Mouse (Mus musculus) liver, embryonic 12.5 days (tissue): Measurements from ENCODE around the gene Gm44973. TPM values are rescaled to one million over a fixed set of nuclear protein-coding genes. Genes with fewer than 3 reads are reported as not detected.
A peak's percentile ranks its signal among the peaks of the same experiment; 100 is the strongest.
"Not testable (repeated sequence)": the region's sequence is repeated elsewhere in the genome, so short reads cannot be mapped to it uniquely, and the experiment has no call there.

Experiments
- ATAC-seq: fragments of 200-750 bp; cut with Nextera tagmentation; 2 replicates; pipeline ENCODE4 v1.8.0; 2017; ENCODE audit warnings: moderate number of reproducible peaks, mild to moderate bottlenecking, moderate library complexity
- H3K27ac ChIP-seq: fragments of 300-500 bp; sonication (generic); 2 replicates; pipeline ENCODE4 v1.5.1; 2016; ENCODE audit warnings: mild to moderate bottlenecking
- H3K27me3 ChIP-seq: fragments of 300-500 bp; sonication (generic); replicated peaks from 2 replicates; pipeline ENCODE4 v1.6.1; 2016; ENCODE audit warnings: mild to moderate bottlenecking, moderate library complexity
- H3K36me3 ChIP-seq: fragments of 300-500 bp; sonication (generic); 2 replicates; pipeline ENCODE4 v1.6.1; 2016; ENCODE audit warnings: mild to moderate bottlenecking, moderate library complexity
- H3K4me1 ChIP-seq: fragments of 300-500 bp; sonication (generic); 2 replicates; pipeline ENCODE4 v1.6.1; 2016
- H3K4me2 ChIP-seq: fragments of 300-500 bp; sonication (generic); 2 replicates; pipeline ENCODE4 v1.6.1; 2016; ENCODE audit warnings: mild to moderate bottlenecking, moderate library complexity
- H3K4me3 ChIP-seq: fragments of 300-500 bp; sonication (generic); 2 replicates; pipeline ENCODE4 v1.5.1; 2016; ENCODE audit warnings: mild to moderate bottlenecking, moderate library complexity
- H3K9ac ChIP-seq: fragments of 300-500 bp; sonication (generic); 2 replicates; pipeline ENCODE4 v1.6.1; 2016; ENCODE audit warnings: mild to moderate bottlenecking, moderate library complexity
- H3K9me3 ChIP-seq: fragments of 300-500 bp; sonication (generic); replicated peaks from 2 replicates; pipeline ENCODE4 v1.6.1; 2016; ENCODE audit warnings: mild to moderate bottlenecking, moderate library complexity
- WGBS: fragments of 180-500 bp; shearing (Covaris S2); methylation state at CpG from one replicate; pipeline ENCODE4 v1.1.7; 2016; ENCODE audit not compliant: insufficient replicate concordance; 5-methylcytosine and 5-hydroxymethylcytosine counted together
- polyA plus RNA-seq: library from polyadenylated mRNA; unstranded; fragments of >200 nt; fragmentation: Nextera tagmentation; extraction: Ambion mirVana; gene quantifications from 2 replicates; pipeline ENCODE4 v1.2.1, GENCODE M21; 2016

Gene Gm44973
- polyA plus RNA-seq, 1 experiment from 2014 or later = 1.0 TPM

GRCm38 (mm10) chr7:5076931-5077330 lies 61.6 kb downstream of the Gm44973 start:
- ATAC-seq = peak; percentile 41
- Histone ChIP-seq H3K27ac (peak overlapping the region; percentile 90), H3K4me3 (no peak overlapping the region), H3K9ac (peak overlapping the region; percentile 52; the same call in 1 of the 2 replicates), H3K36me3 (peaks cover 77% of the 10 kb centered on the region), H3K27me3 (no peaks in the 10 kb centered on the region), H3K4me2 (peak overlapping the region; percentile 40), H3K9me3 (no peaks in the 10 kb centered on the region), H3K4me1 (peaks cover 80% of the 10 kb centered on the region)
- 48% methylated on average over 2 of the region's 2 CpGs for WGBS

DNA sequence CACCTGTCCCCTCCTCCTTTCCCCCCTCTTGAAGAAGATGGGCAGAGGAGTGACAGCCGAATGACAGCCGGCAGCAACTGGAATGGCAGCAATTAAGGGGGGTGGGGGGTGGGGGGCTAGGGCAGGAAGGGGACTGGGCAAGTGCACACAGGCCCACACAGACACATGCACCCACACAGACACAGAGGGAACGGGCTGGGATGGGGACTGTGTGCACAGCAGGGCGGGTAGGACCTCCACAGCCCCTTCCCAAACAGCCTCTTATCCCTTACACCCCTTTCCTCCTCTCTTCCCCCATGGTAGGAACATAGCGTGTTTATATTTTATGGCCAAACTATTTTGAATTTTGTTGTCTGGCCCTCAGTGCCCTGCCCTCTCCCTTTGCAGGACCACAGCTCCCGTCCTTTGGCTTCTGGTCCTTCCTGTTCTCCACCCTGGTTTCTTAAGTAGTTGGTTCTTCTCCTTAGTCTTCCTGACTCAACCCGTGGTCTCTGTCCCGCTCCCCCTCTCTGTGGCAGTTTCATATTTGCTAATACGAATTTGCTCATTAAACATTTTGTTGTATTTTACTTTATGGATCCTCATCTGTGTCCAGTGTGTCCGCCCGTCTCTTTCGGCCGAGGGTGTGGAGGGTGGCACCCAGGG lies 64.2 kb downstream of the Gm44973 start:
- 42% methylated on average over 9 of the region's 13 CpGs for WGBS
- Histone ChIP-seq H3K4me2 (peak overlapping the region; percentile 87), H3K36me3 (peaks cover 76% of the 10 kb centered on the region), H3K4me1 (peaks cover 80% of the 10 kb centered on the region), H3K27ac (peak overlapping the region; percentile 97), H3K4me3 (peak overlapping the region; percentile 99), H3K9ac (peak overlapping the region; percentile 61; the same call in 1 of the 2 replicates)
- H3K27me3 ChIP-seq, H3K9me3 ChIP-seq, ATAC-seq: not testable (repeated sequence)

- no peaks in the 10 kb centered on the region for H3K9me3 ChIP-seq
- peak within 1 kb of the TSS; percentile 98 for H3K9ac ChIP-seq
- H3K36me3 ChIP-seq = peaks cover 76% of the 10 kb centered on the region
- ATAC-seq = peak; percentile 88
- under 1% methylated on average over 80 of the region's 81 CpGs for WGBS
- no peaks in the 10 kb centered on the region for H3K27me3 ChIP-seq
- peak within 1 kb of the TSS; percentile 97 for H3K27ac ChIP-seq
- H3K4me3 ChIP-seq = peak within 1 kb of the TSS; percentile 99
- H3K4me1 ChIP-seq = peaks cover 80% of the 10 kb centered on the region
- peak within 1 kb of the TSS; percentile 87 for H3K4me2 ChIP-seq
Observed at GRCm38 (mm10) chr7:5080010-5080751, 64.9 kb downstream of the Gm44973 start, which contains the start of gene Epn1. Gene Epn1, plus strand, starts transcription at chr7:5080235.

- peak overlapping the region; percentile 87 for H3K4me2 ChIP-seq
- no peak for ATAC-seq
- H3K9me3 ChIP-seq = no peaks in the 10 kb centered on the region
- WGBS = 10% methylated on average over 6 of the region's 6 CpGs
- H3K27ac ChIP-seq = peak overlapping the region; percentile 97
- peaks cover 76% of the 10 kb centered on the region for H3K36me3 ChIP-seq
- peak overlapping the region; percentile 99 for H3K4me3 ChIP-seq
- no peaks in the 10 kb centered on the region for H3K27me3 ChIP-seq
- H3K9ac ChIP-seq = peak overlapping the region; percentile 98
- H3K4me1 ChIP-seq = peaks cover 80% of the 10 kb centered on the region
Observed at GRCm38 (mm10) chr7:5080815-5081214, 65.5 kb downstream of the Gm44973 start.

GRCm38 (mm10) chr7:5081241-5081640 lies 65.9 kb downstream of the Gm44973 start:
- peak overlapping the region; percentile 99 for H3K4me3 ChIP-seq
- H3K9ac ChIP-seq = peak overlapping the region; percentile 98
- peaks cover 77% of the 10 kb centered on the region for H3K36me3 ChIP-seq
- no peaks in the 10 kb centered on the region for H3K27me3 ChIP-seq
- peaks cover 80% of the 10 kb centered on the region for H3K4me1 ChIP-seq
- WGBS = 15% methylated on average over 6 of the region's 6 CpGs
- H3K27ac ChIP-seq = peak overlapping the region; percentile 97
- no peaks in the 10 kb centered on the region for H3K9me3 ChIP-seq
- peak overlapping the region; percentile 87 for H3K4me2 ChIP-seq
- ATAC-seq = peak; percentile 56

DNA sequence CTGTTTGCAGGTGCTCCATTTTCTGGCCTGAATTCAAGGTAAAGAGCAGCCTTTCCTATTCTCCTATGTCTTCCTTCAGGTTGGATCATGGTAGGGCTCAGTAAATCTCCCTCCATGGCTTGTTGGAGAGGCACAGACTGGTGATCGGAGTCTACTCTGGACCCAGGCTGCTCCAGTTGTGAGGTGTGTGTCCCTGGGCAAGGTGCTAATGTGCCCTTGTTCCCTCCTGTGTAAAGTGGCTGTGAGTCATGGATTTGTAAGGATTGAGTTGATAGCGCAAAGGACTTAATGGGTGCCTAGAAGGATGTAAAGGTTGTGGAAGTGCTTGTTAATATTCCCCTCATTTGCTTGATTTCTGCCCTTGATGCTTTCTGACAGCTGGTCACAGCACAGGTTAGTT lies 66.6 kb downstream of the Gm44973 start:
- Histone ChIP-seq H3K9ac (peak overlapping the region; percentile 98), H3K4me2 (peak overlapping the region; percentile 87), H3K4me1 (peaks cover 80% of the 10 kb centered on the region), H3K27ac (peak overlapping the region; percentile 97), H3K36me3 (peaks cover 77% of the 10 kb centered on the region), H3K4me3 (peak overlapping the region; percentile 99), H3K9me3 (no peaks in the 10 kb centered on the region), H3K27me3 (no peaks in the 10 kb centered on the region)
- WGBS = 89% methylated on average over 2 of the region's 2 CpGs
- no peak for ATAC-seq

Other genes with a start within 250 kb of the Gm44973 start
- gene Fam71e2, start 244.2 kb upstream of the Gm44973 start, polyA plus RNA-seq = not detected in 2 replicates
- gene Il11, start 232.6 kb upstream of the Gm44973 start, polyA plus RNA-seq = 0.06 TPM in 1 of 2 replicates, not detected in the other
- 0.46 TPM in 1 of 2 replicates, not detected in the other for gene Tmem190, start 232.6 kb upstream of the Gm44973 start, polyA plus RNA-seq
- 18.9 and 19.2 TPM in 2 replicates for gene Tmem238, start 225.8 kb upstream of the Gm44973 start, polyA plus RNA-seq
- gene Rpl28, start 222.6 kb upstream of the Gm44973 start, polyA plus RNA-seq = 397 and 413 TPM in 2 replicates
- gene Ube2s, start 202.9 kb upstream of the Gm44973 start, polyA plus RNA-seq = 353 and 370 TPM in 2 replicates
- not detected in 2 replicates for gene Shisa7, start 170.8 kb upstream of the Gm44973 start, polyA plus RNA-seq
- gene Isoc2b, start 145.2 kb upstream of the Gm44973 start, polyA plus RNA-seq = 3.5 and 3.9 TPM in 2 replicates
- gene Isoc2a, start 138.3 kb upstream of the Gm44973 start, polyA plus RNA-seq = 0.62 and 0.95 TPM in 2 replicates
- 0.10 TPM in 1 of 2 replicates, not detected in the other for gene Gm36210, start 109.0 kb upstream of the Gm44973 start, polyA plus RNA-seq
- 2.4 and 2.7 TPM in 2 replicates for gene Zfp628, start 100.3 kb upstream of the Gm44973 start, polyA plus RNA-seq
- gene Nat14, start 93.5 kb upstream of the Gm44973 start, polyA plus RNA-seq = 0.54 and 0.67 TPM in 2 replicates
- gene Ssc5d, start 89.7 kb upstream of the Gm44973 start, polyA plus RNA-seq = 0.13 and 0.19 TPM in 2 replicates
- not detected in 2 replicates for gene Sbk2, start 51.1 kb upstream of the Gm44973 start, polyA plus RNA-seq
- gene Sbk3, start 44.3 kb upstream of the Gm44973 start, polyA plus RNA-seq = not detected in 2 replicates
- gene Zfp579, start 19.3 kb upstream of the Gm44973 start, polyA plus RNA-seq = 6.4 and 6.9 TPM in 2 replicates
- 11.5 and 11.7 TPM in 2 replicates for gene Zfp524, start 1.1 kb upstream of the Gm44973 start, polyA plus RNA-seq
- gene Fiz1, start 799 bp upstream of the Gm44973 start, polyA plus RNA-seq = 29.4 TPM in 2 replicates
- gene Zfp865, start 4.9 kb downstream of the Gm44973 start, polyA plus RNA-seq = 2.6 and 2.7 TPM in 2 replicates
- 2.2 and 2.4 TPM in 2 replicates for gene Ccdc106, start 5.1 kb downstream of the Gm44973 start, polyA plus RNA-seq
- gene 4632433K11Rik, start 18.6 kb downstream of the Gm44973 start, polyA plus RNA-seq = not detected in 2 replicates
- 1.1 and 1.3 TPM in 2 replicates for gene Zfp784, start 22.9 kb downstream of the Gm44973 start, polyA plus RNA-seq
- 5.2 and 5.6 TPM in 2 replicates for gene Zfp580, start 36.0 kb downstream of the Gm44973 start, polyA plus RNA-seq
- 97.6 and 109 TPM in 2 replicates for gene U2af2, start 46.6 kb downstream of the Gm44973 start, polyA plus RNA-seq
- 66.2 and 69.1 TPM in 2 replicates for gene Epn1, start 64.7 kb downstream of the Gm44973 start, polyA plus RNA-seq
- not detected in 2 replicates for gene Rfpl4, start 101.5 kb downstream of the Gm44973 start, polyA plus RNA-seq
- gene Rasl2-9, start 110.5 kb downstream of the Gm44973 start, polyA plus RNA-seq = 0.38 TPM in 1 of 2 replicates, not detected in the other
- gene Vmn1r55, start 134.2 kb downstream of the Gm44973 start, polyA plus RNA-seq = 0.05 TPM in 1 of 2 replicates, not detected in the other
- not detected in 2 replicates for gene Vmn1r56, start 181.3 kb downstream of the Gm44973 start, polyA plus RNA-seq
- gene Vmn1r57, start 203.0 kb downstream of the Gm44973 start, polyA plus RNA-seq = not detected in 2 replicates